Mouse (Mus musculus): ENCODE data around the gene Srcin1.

GRCm38 (mm10) chr11:97462538-97462937, 113.4 kb downstream of the Srcin1 start:
- no peak for TF ChIP-seq CTCF (IDR thresholded peaks at IDR 0.05; ENCODE audit: control insufficient read depth, insufficient read depth, insufficient replicate concordance, low read depth, low read length)
- no peak for TF ChIP-seq POLR2A (IDR thresholded peaks at IDR 0.05; ENCODE audit: control insufficient read depth, low read depth, low read length)

All from testis, adult 2 months (tissue).